In genomic region chr11:102819783-102820385, GRCm38 (mm10) we compare ENCODE assay signal across 9 mouse cellular contexts. TPM values are rescaled to one million over a fixed set of nuclear protein-coding genes. Genes with fewer than 3 reads are reported as not detected.
DNase-seq lines count a peak whose midpoint lies in the region; ATAC-seq and TF ChIP-seq lines count a peak whose summit lies in the region.
"Had no signal": no experiment of that assay in that cellular context is flagged by ENCODE, and none has a peak within 500 bp of the region (broad histone marks: within the 10 kb centered on the region; RNA-seq: fewer than 3 reads in every experiment).

No protein-coding gene starts in this region.

- peak overlapping the region; percentile 98 for H3K9ac ChIP-seq in lung, embryonic 16.5 days (ENCODE audit: low read length)
- peak overlapping the region; percentile 94 for H3K9ac ChIP-seq in intestine, embryonic 15.5 days
- peak overlapping the region; percentile 91; the same call in 1 of the 2 replicates for H3K9ac ChIP-seq in neural tube, embryonic 13.5 days

- WGBS in lung, embryonic 16.5 days: 8% methylated on average over 14 of the region's 14 CpGs
- WGBS in intestine, embryonic 15.5 days: 10% methylated on average over 14 of the region's 14 CpGs
- 5% methylated on average over 14 of the region's 14 CpGs for WGBS in neural tube, embryonic 13.5 days

- no peaks in the 10 kb centered on the region for H3K36me3 ChIP-seq in lung, embryonic 16.5 days (ENCODE audit: control insufficient read depth, insufficient read depth, low read length)
- H3K36me3 ChIP-seq in intestine, embryonic 15.5 days: no peaks in the 10 kb centered on the region
- no peaks in the 10 kb centered on the region for H3K36me3 ChIP-seq in neural tube, embryonic 13.5 days

- ATAC-seq in lung, embryonic 16.5 days (ENCODE audit: low read depth): no peak
- ATAC-seq in intestine, embryonic 15.5 days: peak; percentile 18
- peak; percentile 19; the same call in 1 of the 2 replicates for ATAC-seq in neural tube, embryonic 13.5 days (ENCODE audit: low read depth)

- peaks cover 22% of the 10 kb centered on the region for H3K4me1 ChIP-seq in lung, embryonic 16.5 days (replicated peaks; ENCODE audit: control insufficient read depth, insufficient read depth, low read length)
- H3K4me1 ChIP-seq in embryonic fibroblast, embryonic 13.5 days (ENCODE audit: control insufficient read depth, insufficient read depth, low read length): peaks cover 5% of the 10 kb centered on the region
- peaks cover 11% of the 10 kb centered on the region for H3K4me1 ChIP-seq in intestine, embryonic 15.5 days (replicated peaks)
- peaks cover 32% of the 10 kb centered on the region for H3K4me1 ChIP-seq in neural tube, embryonic 13.5 days (replicated peaks)

- TF ChIP-seq CTCF in embryonic fibroblast, embryonic 13.5 days (IDR thresholded peaks at IDR 0.05; ENCODE audit: borderline replicate concordance, insufficient read depth, low read length): no peak

- no peaks in the 10 kb centered on the region; the same call in 1 of the 2 replicates for H3K27me3 ChIP-seq in lung, embryonic 16.5 days (ENCODE audit: control insufficient read depth, insufficient read depth, low read depth, low read length)
- H3K27me3 ChIP-seq in intestine, embryonic 15.5 days (replicated peaks): no peaks in the 10 kb centered on the region
- peaks cover 12% of the 10 kb centered on the region for H3K27me3 ChIP-seq in neural tube, embryonic 13.5 days

- peak overlapping the region; percentile 98 for H3K27ac ChIP-seq in lung, embryonic 16.5 days (ENCODE audit: low read length)
- H3K27ac ChIP-seq in embryonic fibroblast, embryonic 13.5 days (ENCODE audit: insufficient read depth, low read length): peak overlapping the region; percentile 58
- peak overlapping the region; percentile 98 for H3K27ac ChIP-seq in intestine, embryonic 15.5 days
- peak overlapping the region; percentile 94 for H3K27ac ChIP-seq in neural tube, embryonic 13.5 days (replicated peaks)

- H3K9me3 ChIP-seq in lung, embryonic 16.5 days (ENCODE audit: control insufficient read depth, low read length): no peaks in the 10 kb centered on the region
- no peaks in the 10 kb centered on the region for H3K9me3 ChIP-seq in intestine, embryonic 15.5 days
- no peaks in the 10 kb centered on the region for H3K9me3 ChIP-seq in neural tube, embryonic 13.5 days

- H3K4me3 ChIP-seq in lung, embryonic 16.5 days (ENCODE audit: low read length): peak overlapping the region; percentile 87
- peak overlapping the region; percentile 39 for H3K4me3 ChIP-seq in embryonic fibroblast, embryonic 13.5 days (ENCODE audit: insufficient read depth, low read length)
- H3K4me3 ChIP-seq in intestine, embryonic 15.5 days (replicated peaks): peak overlapping the region; percentile 81
- peak overlapping the region; percentile 70 for H3K4me3 ChIP-seq in neural tube, embryonic 13.5 days

- no peak for DNase-seq in lung, postnatal 14 days
- DNase-seq in T-cell, adult 2 months (ENCODE audit: low spot score): no peak
- DNase-seq in gastrocnemius, adult 18-20 months (ENCODE audit: low spot score): no peak
- no peak for DNase-seq in right cerebral cortex, postnatal 36 days (ENCODE audit: low spot score in 2 of 2)

- peak overlapping the region; percentile 95 for H3K4me2 ChIP-seq in lung, embryonic 16.5 days (ENCODE audit: low read depth, low read length)
- peak overlapping the region; percentile 93 for H3K4me2 ChIP-seq in intestine, embryonic 15.5 days (replicated peaks)
- H3K4me2 ChIP-seq in neural tube, embryonic 13.5 days: peak overlapping the region; percentile 86

- TF ChIP-seq POLR2A in embryonic fibroblast, embryonic 13.5 days (IDR thresholded peaks at IDR 0.05; ENCODE audit: low read depth, low read length): no peak

RNA-seq across cellular contexts. Expression of gene Gjc1, which starts 0.4 kb away (rescaled TPM):
- polyA plus RNA-seq in lung, embryonic 16.5 days (2015; fragmentation: Nextera tagmentation; extraction: Ambion mirVana): 60.8 and 65.7 TPM in 2 replicates
- polyA plus RNA-seq in embryonic fibroblast, embryonic 13.5 days (2011; ENCODE audit: insufficient read length, low read depth, missing spikeins): 27.8 and 43.5 TPM in 2 replicates
- 33.8 and 38.6 TPM in 2 replicates for polyA plus RNA-seq in intestine, embryonic 15.5 days (2015; fragmentation: Nextera tagmentation; extraction: Ambion mirVana)
- 38.2 and 40.5 TPM in 2 replicates for polyA plus RNA-seq in neural tube, embryonic 13.5 days (2015; fragmentation: Nextera tagmentation; extraction: Ambion mirVana)
- 1 to 10 TPM; 3.7 to 4.6 TPM for total RNA-seq in gastrocnemius, adult 18-20 months (2021)
- total RNA-seq: hematopoietic stem cell, adult 5-6 weeks had no signal

RNA-seq across cellular contexts. Expression of gene Higd1b, which starts 15.8 kb away (rescaled TPM):
- 51.5 and 56.7 TPM in 2 replicates for polyA plus RNA-seq in lung, embryonic 16.5 days (2015; fragmentation: Nextera tagmentation; extraction: Ambion mirVana)
- not detected in 2 replicates for polyA plus RNA-seq in embryonic fibroblast, embryonic 13.5 days (2011; ENCODE audit: insufficient read length, low read depth, missing spikeins)
- polyA plus RNA-seq in intestine, embryonic 15.5 days (2015; fragmentation: Nextera tagmentation; extraction: Ambion mirVana): 0.55 TPM in 1 of 2 replicates, not detected in the other
- polyA plus RNA-seq in neural tube, embryonic 13.5 days (2015; fragmentation: Nextera tagmentation; extraction: Ambion mirVana): 2.1 and 2.6 TPM in 2 replicates
- 1 to 10 TPM; 2.4 to 3.1 TPM for total RNA-seq in gastrocnemius, adult 18-20 months (2021)
- total RNA-seq: hematopoietic stem cell, adult 5-6 weeks had no signal

RNA-seq across cellular contexts. Expression of gene Adam11, which starts 58.6 kb away (rescaled TPM):
- 5.0 and 5.1 TPM in 2 replicates for polyA plus RNA-seq in lung, embryonic 16.5 days (2015; fragmentation: Nextera tagmentation; extraction: Ambion mirVana)
- 0.40 and 2.0 TPM in 2 replicates for polyA plus RNA-seq in embryonic fibroblast, embryonic 13.5 days (2011; ENCODE audit: insufficient read length, low read depth, missing spikeins)
- 3.9 and 4.6 TPM in 2 replicates for polyA plus RNA-seq in intestine, embryonic 15.5 days (2015; fragmentation: Nextera tagmentation; extraction: Ambion mirVana)
- 40.1 and 47.0 TPM in 2 replicates for polyA plus RNA-seq in neural tube, embryonic 13.5 days (2015; fragmentation: Nextera tagmentation; extraction: Ambion mirVana)
- under 1 TPM; 0.31 to 0.41 TPM for total RNA-seq in gastrocnemius, adult 18-20 months (2021)

Comparison
In these comparisons a context has a peak if more than half of its experiments do, and no peak if none do; other contexts are left out.
1. RNA of gene Higd1b, which starts 15.8 kb away (polyA plus RNA-seq): 51.5 to 56.7 TPM in lung, embryonic 16.5 days; 2.1 to 2.6 TPM in neural tube, embryonic 13.5 days, 0.55 TPM in intestine, embryonic 15.5 days and not detected in embryonic fibroblast, embryonic 13.5 days; every median in the first group is over 10 times any median in the second.
2. Peak in every context shown above with its lines, with median percentiles within 50 percentile points of each other: H3K27ac ChIP-seq, H3K4me2 ChIP-seq, H3K4me3 ChIP-seq and H3K9ac ChIP-seq.